Mouse (Mus musculus): ENCODE data around the gene Utrn. TPM values are rescaled to one million over a fixed set of nuclear protein-coding genes. Genes with fewer than 3 reads are reported as not detected.

Gene Utrn
- total RNA-seq, 2 experiments from 2014 or later: 37.1 to 44.7 TPM

- DNase-seq: no peak
- intact Hi-C loops (cut with DNase I; ENCODE audit: low total_unique reads): no loop called here
Measured at GRCm38 (mm10) chr10:12423994-12424725, 445.0 kb downstream of the Utrn start.

GRCm38 (mm10) chr10:12414967-12415366 lies 454.2 kb downstream of the Utrn start:
- intact Hi-C loops (cut with DNase I; ENCODE audit: low total_unique reads): no loop called here
- DNase-seq: no peak

- DNase-seq: no peak
- intact Hi-C loops (cut with DNase I; ENCODE audit: low total_unique reads): no loop called here
Measured at GRCm38 (mm10) chr10:12406338-12407110, 462.6 kb downstream of the Utrn start.

GRCm38 (mm10) chr10:12399450-12399849 lies 469.7 kb downstream of the Utrn start:
- intact Hi-C loops (cut with DNase I; ENCODE audit: low total_unique reads): no loop called here
- no peak for DNase-seq

GRCm38 (mm10) chr10:12380139-12380538 lies 489.0 kb downstream of the Utrn start:
- intact Hi-C loops (cut with DNase I; ENCODE audit: low total_unique reads): no loop called here

GRCm38 (mm10) chr10:12379123-12379522 lies 490.0 kb downstream of the Utrn start:
- intact Hi-C loops (cut with DNase I; ENCODE audit: low total_unique reads): no loop called here

More at GRCm38 (mm10) chr10:12380139-12380538, 489.0 kb downstream of the Utrn start:
- DNase-seq: no peak

GRCm38 (mm10) chr10:12377727-12378126 lies 491.4 kb downstream of the Utrn start:
- intact Hi-C loops (cut with DNase I; ENCODE audit: low total_unique reads): no loop called here
- DNase-seq: no peak

More at GRCm38 (mm10) chr10:12379123-12379522, 490.0 kb downstream of the Utrn start:
- DNase-seq: no peak

GRCm38 (mm10) chr10:12376015-12376414 lies 493.1 kb downstream of the Utrn start:
- DNase-seq: no peak
- intact Hi-C loops (cut with DNase I; ENCODE audit: low total_unique reads): no loop called here

GRCm38 (mm10) chr10:12374741-12375140 lies 494.4 kb downstream of the Utrn start:
- no peak for DNase-seq
- intact Hi-C loops (cut with DNase I; ENCODE audit: low total_unique reads): no loop called here

- no peak for DNase-seq
- intact Hi-C loops (cut with DNase I; ENCODE audit: low total_unique reads): no loop called here
Measured at GRCm38 (mm10) chr10:12354556-12354955, 514.6 kb downstream of the Utrn start.

GRCm38 (mm10) chr10:12354106-12354505 lies 515.1 kb downstream of the Utrn start:
- no peak for DNase-seq
- intact Hi-C loops (cut with DNase I; ENCODE audit: low total_unique reads): no loop called here

- intact Hi-C loops (cut with DNase I; ENCODE audit: low total_unique reads): no loop called here
- no peak for DNase-seq
Measured at GRCm38 (mm10) chr10:12339704-12340558, 529.2 kb downstream of the Utrn start.

- no peak for DNase-seq
- intact Hi-C loops (cut with DNase I; ENCODE audit: low total_unique reads): no loop called here
Measured at GRCm38 (mm10) chr10:12339005-12339703, 530.0 kb downstream of the Utrn start.

Other genes starting within 250 kb of the Utrn start
- gene Stx11, start 94.9 kb upstream of the Utrn start, total RNA-seq (2021): under 1 TPM; 0.44 to 0.47 TPM
- gene Sf3b5, start 136.0 kb upstream of the Utrn start, total RNA-seq (2021): 1 to 10 TPM; 4.3 to 5.1 TPM
- gene Plagl1, start 191.1 kb upstream of the Utrn start, total RNA-seq (2021): 10 to 100 TPM; 32.3 to 38.6 TPM